Mouse (Mus musculus): ENCODE measurements at regions not wholly inside any gene's neighbourhood (a gene's known extent, or its start where the extent isn't known, plus 50 kb on each side); places are given as distances from the start of the nearest gene placed in this dataset.

DNA sequence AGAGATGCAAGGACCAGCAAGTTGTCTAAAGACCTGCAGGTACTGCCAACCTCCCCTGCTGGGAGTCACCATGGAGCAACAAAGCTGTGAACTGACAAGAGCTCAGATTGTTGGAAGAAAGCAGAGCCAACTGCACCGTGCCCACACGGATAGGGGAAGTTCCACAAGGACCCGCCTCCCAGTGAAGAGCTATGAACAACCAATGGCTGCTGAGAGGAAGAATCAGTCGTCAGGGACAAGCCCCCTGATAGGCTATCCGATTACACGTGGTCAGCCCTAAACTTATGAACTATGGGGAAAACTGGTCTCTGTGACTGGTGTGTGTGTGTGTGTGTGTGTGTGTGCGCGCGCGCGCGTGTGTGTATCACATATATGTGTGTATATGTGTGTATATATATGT is 63.4 kb upstream of the Fzd10 start:
- no peak for TF ChIP-seq POLR2A (IDR thresholded peaks at IDR 0.05; ENCODE audit: extremely low read depth, insufficient read depth, low read length)
- TF ChIP-seq CTCF (IDR thresholded peaks at IDR 0.05; ENCODE audit: low read depth, low read length) = no peak

Data from liver, adult 2 months (tissue).